Mouse (Mus musculus) MEL (cell line): ENCODE data around the gene Polr3b.

Experiments used
- EP300 ChIP-seq, 2 experiments: IDR thresholded peaks; 2 replicates each; pipeline ENCODE4 v1.6.1; 2011; ENCODE audit warnings: improper control_type of control experiment in 2 of 2, low read length in 2 of 2, low read depth in 1 of 2, mild to moderate bottlenecking in 1 of 2
- GATA1 ChIP-seq: IDR thresholded peaks from 2 replicates; pipeline ENCODE4 v1.6.1; 2011; ENCODE audit warnings: low read depth, low read length, improper control_type of control experiment
- NELFE ChIP-seq: IDR thresholded peaks from 2 replicates; pipeline ENCODE4 v1.6.1; 2011; ENCODE audit warnings: low read depth, low read length, improper control_type of control experiment
- POLR2A ChIP-seq, 2 experiments: IDR thresholded peaks; 2 replicates each; pipeline ENCODE4 v1.6.1; 2011 to 2012; ENCODE audit warnings: low read length in 2 of 2, mild to moderate bottlenecking in 2 of 2, control low read depth in 1 of 2, improper control_type of control experiment in 1 of 2, low read depth in 1 of 2, moderate library complexity in 1 of 2; ENCODE audit not compliant: control insufficient read depth in 1 of 2, insufficient read depth in 1 of 2, poor library complexity in 1 of 2
- RCOR1 ChIP-seq: IDR thresholded peaks from 2 replicates; pipeline ENCODE4 v1.6.1; 2012; ENCODE audit warnings: low read depth, mild to moderate bottlenecking, inconsistent platforms, low read length, improper control_type of control experiment
- SMC3 ChIP-seq: IDR thresholded peaks from 2 replicates; pipeline ENCODE4 v1.6.1; 2011; ENCODE audit warnings: low read depth, low read length, improper control_type of control experiment
- USF1 ChIP-seq: IDR thresholded peaks from 2 replicates; pipeline ENCODE4 v1.6.1; 2014; ENCODE audit warnings: low read depth, mild to moderate bottlenecking, inconsistent platforms, low read length, improper control_type of control experiment, moderate library complexity

GRCm38 (mm10) chr10:84675653-84676052 lies 53.6 kb downstream of the Polr3b start:
- TF ChIP-seq NELFE (no peak), GATA1 (peak; percentile 51), EP300 (IDR thresholded peaks at IDR 0.05; ENCODE audit: low read depth in 1 of 2, low read length in 2 of 2) (peak; percentile 14 to 71; a peak in 2 of 4 replicates), POLR2A (IDR thresholded peaks at IDR 0.05; ENCODE audit: control insufficient read depth in 1 of 2, insufficient read depth in 1 of 2, low read depth in 1 of 2, low read length in 2 of 2, poor library complexity in 1 of 2) (no peak), RCOR1 (no peak), SMC3 (no peak), USF1 (no peak)
